Comparison of ENCODE assay signal across 17 mouse cellular contexts in the genomic region with DNA sequence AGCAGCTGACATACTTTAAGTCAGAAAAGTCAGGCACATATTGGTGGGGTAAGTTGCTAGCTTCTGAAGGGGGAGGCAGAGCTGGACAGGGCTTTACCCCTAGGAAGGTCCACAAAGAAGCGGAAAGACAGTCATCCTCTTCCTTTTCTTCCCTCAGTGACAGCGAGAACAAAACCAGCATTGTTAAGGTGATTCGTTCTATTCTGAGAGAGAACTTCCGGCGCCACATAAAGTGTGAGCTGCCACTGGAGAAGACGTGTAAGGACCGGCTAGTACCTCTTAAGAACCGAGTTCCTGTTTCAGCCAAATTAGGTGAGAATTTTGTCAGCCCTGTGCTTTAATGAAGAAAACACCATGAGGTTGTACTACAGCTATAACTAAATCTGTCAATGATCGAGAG. TPM values are rescaled to one million over a fixed set of nuclear protein-coding genes. Genes with fewer than 3 reads are reported as not detected.
"Had no signal": no experiment of that assay in that cellular context is flagged by ENCODE, and none has a peak within 500 bp of the region (broad histone marks: within the 10 kb centered on the region; RNA-seq: fewer than 3 reads in every experiment).

No protein-coding gene starts in this region.

- H3K4me1 ChIP-seq: limb, embryonic 13.5 days; midbrain, embryonic 13.5 days; neural tube, embryonic 15.5 days had no signal

- H3K9ac ChIP-seq: limb, embryonic 13.5 days; liver, embryonic 14.5 days; midbrain, embryonic 13.5 days; neural tube, embryonic 15.5 days had no signal

- DNase-seq: kidney, postnatal 36 days; layer of hippocampus, adult 9-11 months; layer of hippocampus, postnatal 36 days; lung, adult 18-20 months; right cerebral cortex, adult 18-20 months; right cerebral cortex, postnatal 25 days; thymus, adult 18-20 months; thymus, postnatal 25 days had no signal

- H3K4me2 ChIP-seq: limb, embryonic 13.5 days; midbrain, embryonic 13.5 days; neural tube, embryonic 15.5 days had no signal

- H3K27me3 ChIP-seq: limb, embryonic 13.5 days; midbrain, embryonic 13.5 days; neural tube, embryonic 15.5 days had no signal

- H3K4me3 ChIP-seq: limb, embryonic 13.5 days; midbrain, embryonic 13.5 days; myocyte; neural tube, embryonic 15.5 days had no signal

- H3K9me3 ChIP-seq: limb, embryonic 13.5 days; midbrain, embryonic 13.5 days; neural tube, embryonic 15.5 days had no signal

- ATAC-seq: midbrain, embryonic 13.5 days had no signal

- H3K27ac ChIP-seq: limb, embryonic 13.5 days; liver, embryonic 14.5 days; midbrain, embryonic 13.5 days; neural tube, embryonic 15.5 days had no signal

RNA-seq across cellular contexts. Expression of a gene that starts 15.9 kb away (rescaled TPM):
- total RNA-seq: liver, adult 2 months had no signal
- polyA plus RNA-seq: kidney, embryonic 16.5 days; lung, embryonic 16.5 days; midbrain, embryonic 13.5 days; neural tube, embryonic 11.5 days; neural tube, embryonic 15.5 days had no signal
